Mouse (Mus musculus) stomach, embryonic 14.5 days (tissue): ENCODE results near the gene Lhfpl5. TPM values are rescaled to one million over a fixed set of nuclear protein-coding genes. Genes with fewer than 3 reads are reported as not detected.

Experiments
- ATAC-seq: fragments of 200-750 bp; cut with Nextera tagmentation; 2 replicates; pipeline ENCODE4 v1.8.0; 2017; ENCODE audit warnings: low read depth, moderate TSS enrichment; ENCODE audit not compliant: insufficient number of reproducible peaks, insufficient read depth, low FRiP score
- H3K27ac ChIP-seq: fragments of 300-500 bp; sonication (generic); 2 replicates; pipeline ENCODE4 v1.5.1; 2014; ENCODE audit warnings: mild to moderate bottlenecking, low read length, moderate library complexity, mixed read lengths
- H3K27me3 ChIP-seq: fragments of 300-500 bp; sonication (generic); 2 replicates; pipeline ENCODE4 v1.6.1; 2014; ENCODE audit warnings: low read length, control low read depth, mixed read lengths; ENCODE audit not compliant: control insufficient read depth, insufficient read depth
- H3K36me3 ChIP-seq: fragments of 300-500 bp; sonication (generic); 2 replicates; pipeline ENCODE4 v1.6.1; 2014; ENCODE audit warnings: mild to moderate bottlenecking, control low read depth, low read length, moderate library complexity, mixed read lengths; ENCODE audit not compliant: control insufficient read depth, insufficient read depth
- H3K4me1 ChIP-seq: fragments of 300-500 bp; sonication (generic); 2 replicates; pipeline ENCODE4 v1.6.1; 2014; ENCODE audit warnings: low read length, control low read depth, mixed read lengths; ENCODE audit not compliant: control insufficient read depth, insufficient read depth
- H3K4me2 ChIP-seq: fragments of 300-500 bp; sonication (generic); replicated peaks from 2 replicates; pipeline ENCODE4 v1.6.1; 2014; ENCODE audit warnings: low read depth, low read length, control low read depth
- H3K4me3 ChIP-seq: fragments of 300-500 bp; sonication (generic); 2 replicates; pipeline ENCODE4 v1.5.1; 2014; ENCODE audit warnings: low read depth, low read length, control low read depth
- H3K9ac ChIP-seq: fragments of 300-500 bp; sonication (generic); replicated peaks from 2 replicates; pipeline ENCODE4 v1.6.1; 2014; ENCODE audit warnings: low read depth, mild to moderate bottlenecking, control low read depth, low read length, moderate library complexity, mixed read lengths
- H3K9me3 ChIP-seq: fragments of 300-500 bp; sonication (generic); 2 replicates; pipeline ENCODE4 v1.6.1; 2016; ENCODE audit warnings: low read depth, low read length, control low read depth; ENCODE audit not compliant: control insufficient read depth
- WGBS: fragments of 180-500 bp; shearing (Covaris S2); extraction: QIAGEN DNeasy Blood & Tissue Kit; methylation state at CpG from one replicate; pipeline ENCODE4 v1.1.7; 2014; 5-methylcytosine and 5-hydroxymethylcytosine counted together
- polyA plus RNA-seq: library from polyadenylated mRNA; unstranded; fragments of >200 nt; fragmentation: Nextera tagmentation; extraction: Ambion mirVana; gene quantifications from 2 replicates; pipeline ENCODE4 v1.2.1, GENCODE M21; 2014

Lhfpl5 gene
- polyA plus RNA-seq, 1 experiment from 2014 or later: 1.5 TPM

DNA sequence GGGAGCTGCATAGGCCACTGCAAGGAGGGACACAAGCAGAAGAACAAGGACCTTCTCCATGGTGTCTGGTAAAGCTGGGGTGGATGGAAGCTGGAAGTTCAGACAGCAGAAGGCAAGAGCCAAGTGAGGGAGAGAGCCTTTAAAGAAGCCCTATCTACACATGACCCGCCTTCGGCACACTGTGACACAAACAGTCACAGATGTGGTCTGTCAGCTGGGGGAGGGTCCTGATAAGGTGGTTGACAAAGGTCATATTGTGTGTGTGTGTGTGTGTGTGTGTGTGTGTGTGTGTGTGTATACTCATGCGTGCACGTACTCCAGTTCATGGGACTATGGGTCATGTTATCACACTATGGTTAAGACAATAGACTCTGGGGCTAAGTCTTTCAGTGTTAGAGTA lies 14.8 kb upstream of the Lhfpl5 start, which contains the start of gene Clps:
Gene Clps (minus strand): TSS at position 169 of the 400 bp plus-strand sequence.
- no peaks in the 10 kb centered on the region for H3K9me3 ChIP-seq
- H3K4me1 ChIP-seq: peaks cover 6% of the 10 kb centered on the region; the same call in 1 of the 2 replicates
- 65% methylated on average over 4 of the region's 4 CpGs for WGBS
- no peak within 1 kb of the TSS for H3K9ac ChIP-seq
- no peak within 1 kb of the TSS for H3K4me3 ChIP-seq
- peak; percentile 74 for ATAC-seq
- H3K27ac ChIP-seq: peak within 1 kb of the TSS; percentile 39; the same call in 1 of the 2 replicates
- H3K36me3 ChIP-seq: no peaks in the 10 kb centered on the region
- no peak within 1 kb of the TSS for H3K4me2 ChIP-seq
- no peaks in the 10 kb centered on the region for H3K27me3 ChIP-seq

DNA sequence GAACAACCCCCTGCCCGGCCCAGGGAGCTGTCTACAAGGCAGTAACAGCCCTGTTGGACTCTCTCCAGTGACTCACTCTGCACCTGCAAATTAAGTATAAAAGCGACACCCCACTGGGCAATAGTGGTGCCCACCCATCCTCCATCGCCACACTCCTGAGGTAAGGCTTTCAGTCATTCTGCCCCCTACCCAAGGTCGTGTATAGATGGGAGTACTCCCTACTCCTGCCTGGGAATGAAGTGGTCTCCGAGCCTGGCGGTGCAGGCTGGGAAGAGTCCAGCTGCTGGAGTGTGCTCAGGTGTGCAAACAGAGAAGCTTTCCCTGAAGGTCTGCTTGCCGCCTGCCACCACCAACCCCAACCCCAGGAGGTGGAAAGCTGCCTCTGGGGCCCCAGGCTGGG lies 13.8 kb upstream of the Lhfpl5 start:
- no peak overlapping the region for H3K9ac ChIP-seq
- H3K36me3 ChIP-seq: no peaks in the 10 kb centered on the region
- peak; percentile 64 for ATAC-seq
- H3K27me3 ChIP-seq: no peaks in the 10 kb centered on the region
- no peak overlapping the region for H3K4me2 ChIP-seq
- H3K4me3 ChIP-seq: no peak overlapping the region
- peaks cover 3% of the 10 kb centered on the region; the same call in 1 of the 2 replicates for H3K4me1 ChIP-seq
- H3K9me3 ChIP-seq: no peaks in the 10 kb centered on the region
- peak overlapping the region; percentile 52; the same call in 1 of the 2 replicates for H3K27ac ChIP-seq
- 43% methylated on average over 7 of the region's 7 CpGs for WGBS

DNA sequence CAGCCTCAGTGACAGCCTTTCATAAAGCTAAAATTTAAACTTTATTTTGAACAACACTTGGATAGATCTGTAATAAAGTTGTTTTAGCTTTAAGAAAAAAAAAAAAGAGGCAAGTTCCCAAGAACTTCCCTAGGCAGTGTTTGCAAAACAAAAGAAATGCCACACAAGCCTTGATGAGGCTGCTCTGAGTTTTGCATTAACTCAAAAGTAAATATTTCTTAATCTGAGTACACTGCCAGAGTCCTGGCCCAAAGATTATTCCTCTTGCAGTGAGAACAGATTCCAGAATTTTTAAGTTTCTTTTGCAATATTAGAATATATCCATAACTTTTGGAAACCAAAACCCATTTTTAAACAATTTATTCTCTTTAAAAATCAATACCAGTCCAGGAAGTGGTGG lies 10.3 kb upstream of the Lhfpl5 start:
- no peak overlapping the region for H3K4me2 ChIP-seq
- H3K27ac ChIP-seq: no peak overlapping the region
- no peaks in the 10 kb centered on the region for H3K4me1 ChIP-seq
- no peak overlapping the region for H3K9ac ChIP-seq
- ATAC-seq: no peak
- H3K27me3 ChIP-seq: no peaks in the 10 kb centered on the region
- no peaks in the 10 kb centered on the region for H3K36me3 ChIP-seq
- no peaks in the 10 kb centered on the region for H3K9me3 ChIP-seq
- no peak overlapping the region for H3K4me3 ChIP-seq

DNA sequence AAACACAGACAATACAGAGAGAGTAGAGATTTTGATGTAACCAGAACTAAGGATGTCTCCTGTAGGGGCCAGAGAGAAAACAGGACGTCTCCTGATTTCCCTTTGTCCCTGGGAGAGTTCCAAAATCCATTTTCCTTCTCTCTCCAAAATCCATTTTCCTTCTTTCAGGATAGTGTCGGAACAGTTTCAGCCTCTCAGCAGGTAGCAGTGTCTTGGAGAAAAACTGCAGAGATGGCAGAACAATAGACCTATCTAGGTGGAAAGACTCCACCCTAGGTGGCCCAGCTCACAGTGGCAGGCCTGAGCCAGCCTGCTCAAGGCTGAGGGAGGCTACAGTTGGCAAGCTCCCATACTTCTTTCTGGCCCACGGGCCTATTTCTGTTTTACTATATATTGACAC lies 7.9 kb upstream of the Lhfpl5 start:
- H3K4me3 ChIP-seq: no peak overlapping the region
- WGBS: 52% methylated on average over 3 of the region's 3 CpGs
- H3K4me2 ChIP-seq: no peak overlapping the region
- H3K27me3 ChIP-seq: no peaks in the 10 kb centered on the region
- H3K4me1 ChIP-seq: no peaks in the 10 kb centered on the region
- no peak for ATAC-seq
- no peaks in the 10 kb centered on the region for H3K9me3 ChIP-seq
- H3K36me3 ChIP-seq: no peaks in the 10 kb centered on the region
- H3K27ac ChIP-seq: no peak overlapping the region
- no peak overlapping the region for H3K9ac ChIP-seq

DNA sequence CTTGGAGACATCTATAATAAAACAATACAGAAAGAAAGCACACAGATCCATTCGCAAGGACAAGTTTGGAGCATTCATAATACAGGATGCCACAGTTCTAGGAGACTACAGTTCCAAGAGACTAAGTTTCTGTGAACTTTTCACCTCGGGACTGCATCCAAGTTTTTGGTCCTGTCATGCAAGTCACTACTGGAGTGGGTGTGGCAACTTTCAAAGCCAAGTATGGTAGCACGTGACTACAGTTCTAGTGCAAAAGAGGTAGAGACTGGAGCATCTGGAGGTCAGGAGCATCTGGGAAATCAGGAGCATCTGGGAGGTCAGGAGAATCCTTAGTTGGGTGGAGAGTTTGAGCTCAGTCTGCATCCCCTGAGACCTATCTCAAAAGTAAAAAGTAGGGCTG lies 3.6 kb upstream of the Lhfpl5 start:
- Histone ChIP-seq H3K27me3 (no peaks in the 10 kb centered on the region), H3K9me3 (no peaks in the 10 kb centered on the region), H3K9ac (no peak overlapping the region), H3K4me3 (no peak overlapping the region), H3K27ac (no peak overlapping the region), H3K36me3 (no peaks in the 10 kb centered on the region), H3K4me1 (0 out of 2 replicates have a peak, but pooled peaks cover 7% of the 10 kb centered on the region), H3K4me2 (no peak overlapping the region)
- ATAC-seq: no peak
- WGBS: 72% methylated on average over 3 of the region's 3 CpGs

DNA sequence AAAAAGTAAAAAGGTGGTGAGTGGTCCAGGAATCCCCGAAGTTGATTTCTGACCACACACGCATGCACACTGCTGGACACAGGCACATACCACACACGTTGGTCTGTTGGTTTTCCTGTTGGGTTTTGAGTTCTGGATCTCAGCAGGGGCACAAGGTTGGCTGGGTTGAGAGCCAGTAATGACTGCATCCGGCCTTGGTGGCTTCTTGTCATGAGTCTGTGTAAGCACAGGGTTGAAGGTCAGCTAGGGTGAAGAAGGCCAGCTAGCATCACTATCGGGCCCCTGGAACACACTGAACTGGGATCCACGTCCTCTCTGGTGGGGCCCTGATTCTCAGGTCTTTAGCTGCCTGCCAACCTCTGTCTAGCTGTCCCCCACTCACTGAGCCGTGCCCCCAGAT lies 2.9 kb upstream of the Lhfpl5 start:
- Histone ChIP-seq H3K27me3 (no peaks in the 10 kb centered on the region), H3K36me3 (no peaks in the 10 kb centered on the region), H3K4me2 (no peak overlapping the region), H3K9me3 (no peaks in the 10 kb centered on the region), H3K27ac (no peak overlapping the region), H3K4me1 (0 out of 2 replicates have a peak, but pooled peaks cover 7% of the 10 kb centered on the region), H3K9ac (no peak overlapping the region), H3K4me3 (no peak overlapping the region)
- no peak for ATAC-seq
- 78% methylated on average over 7 of the region's 7 CpGs for WGBS

DNA sequence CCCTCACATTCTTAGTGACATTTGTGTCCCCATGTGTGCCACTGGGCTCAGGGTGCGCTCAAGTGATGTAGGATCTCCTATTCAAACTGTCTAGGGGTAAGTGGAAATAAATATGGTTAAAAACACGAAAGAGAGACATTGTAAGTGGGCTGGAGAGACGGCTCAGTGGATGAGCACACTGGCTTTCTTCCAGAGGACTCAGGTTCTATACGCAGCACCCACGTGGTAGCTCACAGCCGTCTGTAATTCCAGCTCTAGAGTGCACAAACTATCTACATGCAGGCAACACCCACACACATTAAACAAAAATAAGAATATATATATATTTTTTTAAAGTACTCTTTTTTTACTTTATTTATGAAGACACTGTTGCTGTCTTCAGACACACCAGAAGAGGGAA lies 2.5 kb upstream of the Lhfpl5 start:
- H3K27me3 ChIP-seq: no peaks in the 10 kb centered on the region
- no peaks in the 10 kb centered on the region for H3K9me3 ChIP-seq
- H3K27ac ChIP-seq: no peak overlapping the region
- no peak overlapping the region for H3K4me2 ChIP-seq
- 0 out of 2 replicates have a peak, but pooled peaks cover 7% of the 10 kb centered on the region for H3K4me1 ChIP-seq
- 81% methylated on average over 6 of the region's 6 CpGs for WGBS
- no peak for ATAC-seq
- no peak overlapping the region for H3K9ac ChIP-seq
- H3K4me3 ChIP-seq: no peak overlapping the region
- no peaks in the 10 kb centered on the region for H3K36me3 ChIP-seq

DNA sequence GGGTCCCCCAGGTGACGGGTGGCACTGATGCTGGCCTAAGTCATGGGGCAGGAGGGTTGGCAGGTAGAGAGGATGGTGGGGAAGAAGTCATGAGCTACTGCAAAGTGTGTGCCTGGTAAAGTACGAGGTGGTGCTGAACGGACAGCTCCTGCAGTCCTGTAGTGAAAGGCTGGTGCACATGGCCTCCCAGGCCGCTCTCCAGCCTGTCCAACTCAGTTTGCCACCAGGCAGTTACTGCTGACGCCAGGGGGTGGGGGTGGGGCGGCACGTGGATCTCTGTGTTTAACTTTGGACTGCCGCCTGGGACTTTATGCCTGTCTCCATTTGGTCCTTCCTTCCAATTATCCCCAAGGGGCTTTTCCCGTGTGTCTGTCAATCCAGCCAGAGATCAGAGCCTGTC lies 5.0 kb downstream of the Lhfpl5 start:
- 5% methylated on average over 9 of the region's 9 CpGs for WGBS
- Histone ChIP-seq H3K27me3 (no peaks in the 10 kb centered on the region), H3K27ac (no peak overlapping the region), H3K4me1 (0 out of 2 replicates have a peak, but pooled peaks cover 5% of the 10 kb centered on the region), H3K9ac (no peak overlapping the region), H3K4me2 (no peak overlapping the region), H3K4me3 (no peak overlapping the region), H3K36me3 (no peaks in the 10 kb centered on the region), H3K9me3 (no peaks in the 10 kb centered on the region)
- peak; percentile 55; the same call in 1 of the 2 replicates for ATAC-seq

DNA sequence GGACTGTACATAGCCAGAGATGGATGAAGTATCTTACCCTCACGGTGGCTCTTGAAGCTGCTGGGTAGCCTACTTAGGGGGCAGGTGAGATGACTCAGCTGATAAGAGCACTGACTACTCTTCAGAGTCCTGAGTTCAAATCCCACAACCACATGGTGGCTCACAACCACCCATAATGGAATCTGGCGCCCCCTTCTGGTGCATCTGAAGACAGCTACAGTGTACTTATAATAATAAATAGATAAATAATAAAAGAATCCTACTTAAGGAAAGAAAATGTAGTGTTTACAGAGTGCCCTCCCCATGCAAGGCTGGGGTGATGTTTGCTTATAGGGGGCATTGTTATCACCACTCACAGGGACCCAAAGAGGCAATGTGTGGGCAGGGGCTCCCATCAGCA lies 5.6 kb downstream of the Lhfpl5 start:
- WGBS: 59% methylated on average over 2 of the region's 2 CpGs
- H3K4me2 ChIP-seq: no peak overlapping the region
- H3K9me3 ChIP-seq: no peaks in the 10 kb centered on the region
- H3K4me1 ChIP-seq: no peaks in the 10 kb centered on the region
- no peak overlapping the region for H3K9ac ChIP-seq
- H3K4me3 ChIP-seq: no peak overlapping the region
- no peak overlapping the region for H3K27ac ChIP-seq
- H3K27me3 ChIP-seq: no peaks in the 10 kb centered on the region
- no peaks in the 10 kb centered on the region for H3K36me3 ChIP-seq
- ATAC-seq: no peak
